Mouse (Mus musculus): ENCODE results near the gene Rgl1.

Gene Rgl1

GRCm38 (mm10) chr1:152497581-152497980, 268.6 kb downstream of the Rgl1 start:
- DNase-seq, result no peak

- DNase-seq, result no peak
Observed at GRCm38 (mm10) chr1:152496831-152497230, 269.3 kb downstream of the Rgl1 start.

DNA sequence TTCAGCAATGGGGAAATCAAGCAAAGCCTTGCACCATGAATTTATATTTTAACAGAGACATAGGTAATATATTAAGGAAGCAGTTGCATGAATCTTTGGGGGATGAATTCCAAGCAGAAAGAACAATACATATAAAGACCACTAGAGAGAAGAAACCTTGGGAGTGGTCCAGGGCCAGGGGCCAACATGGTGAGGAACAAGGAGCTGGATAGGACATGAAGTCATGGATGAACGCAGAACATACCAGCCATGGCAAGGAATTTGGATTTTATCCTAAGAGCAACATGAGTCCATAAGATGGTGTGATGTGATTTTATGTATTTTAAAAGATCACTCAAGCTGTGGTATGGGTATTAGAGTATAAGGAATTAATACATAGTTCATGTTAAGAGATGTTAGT, 273.9 kb downstream of the Rgl1 start:
- no peak for DNase-seq

DNA sequence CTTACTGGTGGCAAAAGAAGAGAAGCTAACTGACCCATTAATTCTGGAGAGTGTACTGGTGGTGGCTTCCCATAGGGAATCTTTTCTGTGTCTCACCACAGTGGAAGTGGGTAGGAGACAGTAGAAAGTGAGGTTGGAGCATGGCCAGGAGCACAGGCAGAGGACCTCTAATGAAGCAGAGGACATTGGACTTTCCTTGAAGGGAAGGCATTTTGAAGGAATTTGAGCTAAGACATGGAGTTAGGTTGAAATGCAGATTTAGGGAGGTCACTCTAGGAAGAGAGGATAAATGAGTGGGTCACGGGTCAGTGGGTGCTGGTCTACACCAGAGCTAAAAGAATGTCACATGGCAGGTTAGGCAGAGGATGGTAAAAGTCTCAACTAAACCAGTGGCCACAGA, 275.3 kb downstream of the Rgl1 start:
- DNase-seq, result no peak

DNA sequence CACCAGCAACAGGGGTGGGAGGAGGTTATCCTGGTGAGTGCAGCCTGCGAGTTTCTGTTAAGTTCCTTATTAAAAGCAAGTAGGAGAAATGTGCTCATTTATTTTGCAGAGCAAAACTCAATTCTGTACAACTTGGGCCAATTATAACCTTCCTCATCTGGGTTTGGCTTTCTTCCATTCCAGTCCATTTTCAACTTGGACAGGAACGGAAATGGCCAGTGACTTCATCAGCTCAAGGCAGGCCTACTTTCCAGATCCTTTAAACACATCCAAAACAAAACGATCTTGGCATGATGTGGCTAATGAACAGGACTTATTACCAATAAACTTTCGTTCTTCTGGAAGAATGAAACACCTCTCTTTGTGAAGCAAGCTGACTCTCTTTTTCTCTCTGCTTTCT, 290.0 kb downstream of the Rgl1 start:
- no peak for DNase-seq

DNA sequence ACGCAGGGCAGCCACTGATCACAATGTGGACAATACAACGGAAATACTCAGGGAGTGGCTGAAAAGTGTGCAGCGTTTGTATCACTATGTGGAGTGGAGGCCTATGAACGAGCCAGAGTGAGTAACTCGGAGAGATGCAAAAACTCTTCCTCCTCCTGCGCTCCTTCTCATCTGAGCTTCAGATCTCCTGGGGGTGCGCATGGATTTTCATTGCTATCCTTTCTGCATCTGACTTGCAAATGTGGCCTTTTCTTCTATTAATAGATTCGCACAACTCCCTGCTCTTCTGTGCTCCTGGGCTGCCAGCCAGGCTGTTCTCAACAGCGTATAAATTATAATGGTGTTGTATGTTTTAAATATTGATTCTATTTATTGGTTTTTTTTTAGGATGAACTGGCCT, 297.7 kb downstream of the Rgl1 start:
- no peak for DNase-seq

Data from liver (tissue).